10 mouse cellular contexts compared by ENCODE assay signal in genomic region chr11:55511374-55511773, GRCm38 (mm10). TPM values are rescaled to one million over a fixed set of nuclear protein-coding genes. Genes with fewer than 3 reads are reported as not detected.
DNase-seq lines count a peak whose midpoint lies in the region; ATAC-seq and TF ChIP-seq lines count a peak whose summit lies in the region.
"Had no signal": no experiment of that assay in that cellular context is flagged by ENCODE, and none has a peak within 500 bp of the region (broad histone marks: within the 10 kb centered on the region; RNA-seq: fewer than 3 reads in every experiment).

No protein-coding gene starts in this region.

- H3K27me3 ChIP-seq in CH12.LX (replicated peaks): peaks cover 40% of the 10 kb centered on the region
- H3K27me3 ChIP-seq: heart, embryonic 15.5 days had no signal

- in situ Hi-C loops in CH12.LX (cut with MboI; ENCODE audit: low pct_ligation_motif_present, low pct_unique_long_range_greater_than_20kb, low sequenced_read_pairs): loop anchor here (25.0 kb wide), 1 partner anchor 476 kb away; no protein-coding TSS in a partner anchor

- ATAC-seq in CD4-positive, CD25-positive, alpha-beta regulatory T cell, adult 4 months: no peak

- no peak overlapping the region for H3K9ac ChIP-seq in CH12.LX (ENCODE audit: insufficient read depth, low read depth)
- H3K9ac ChIP-seq: heart, embryonic 15.5 days had no signal

- no peaks in the 10 kb centered on the region for H3K79me2 ChIP-seq in CH12.LX (replicated peaks; ENCODE audit: control insufficient read depth, extremely low read depth, insufficient read depth, poor library complexity, severe bottlenecking)

- TF ChIP-seq POLR2A in CH12.LX (IDR thresholded peaks at IDR 0.05; ENCODE audit: low read depth, low read length): no peak
- no peak for TF ChIP-seq POLR2A in embryonic fibroblast, embryonic 13.5 days (IDR thresholded peaks at IDR 0.05; ENCODE audit: low read depth, low read length)

- H3K4me2 ChIP-seq in CH12.LX (ENCODE audit: insufficient read depth, low read depth, poor library complexity, severe bottlenecking): no peak overlapping the region
- H3K4me2 ChIP-seq: heart, embryonic 15.5 days had no signal

- H3K9me3 ChIP-seq in CH12.LX (replicated peaks; ENCODE audit: low read length): no peaks in the 10 kb centered on the region
- H3K9me3 ChIP-seq: heart, embryonic 15.5 days had no signal

- dilution Hi-C loops in CH12.LX (cut with MboI; ENCODE audit: extremely low pct_ligation_motif_present, extremely low pct_unique_long_range_greater_than_20kb, low sequenced_read_pairs): no loop called here

- no peak overlapping the region for H3K4me3 ChIP-seq in CH12.LX (replicated peaks in 1 of 3; ENCODE audit: low read depth in 2 of 3, low read length in 2 of 3, poor library complexity in 1 of 3)
- no peak overlapping the region for H3K4me3 ChIP-seq in embryonic fibroblast, embryonic 13.5 days (ENCODE audit: insufficient read depth, low read length)
- H3K4me3 ChIP-seq: heart, embryonic 15.5 days had no signal

- TF ChIP-seq RAD21 in CH12.LX (IDR thresholded peaks at IDR 0.05; ENCODE audit: low read depth, low read length): peak; percentile 32

- no peak overlapping the region for H3K27ac ChIP-seq in CH12.LX (ENCODE audit: insufficient read depth, low read depth)
- no peak overlapping the region for H3K27ac ChIP-seq in embryonic fibroblast, embryonic 13.5 days (ENCODE audit: insufficient read depth, low read length)
- H3K27ac ChIP-seq: heart, embryonic 15.5 days had no signal

- peak; percentile 16 to 67; a peak in 2 of 4 replicates for TF ChIP-seq CTCF in CH12.LX (conservative IDR thresholded peaks at IDR 0.05 in 1 of 2, IDR thresholded peaks at IDR 0.05 in 1 of 2; ENCODE audit: low read depth in 2 of 2, low read length in 2 of 2)
- TF ChIP-seq CTCF in embryonic fibroblast, embryonic 13.5 days (IDR thresholded peaks at IDR 0.05; ENCODE audit: borderline replicate concordance, insufficient read depth, low read length): 0 out of 2 replicates have a peak, but pooled peaks have one; percentile 0

- no peaks in the 10 kb centered on the region for H3K36me3 ChIP-seq in CH12.LX (replicated peaks in 1 of 2; ENCODE audit: control insufficient read depth in 1 of 2, insufficient read depth in 1 of 2, low read length in 1 of 2)
- H3K36me3 ChIP-seq: heart, embryonic 15.5 days had no signal

- DNase-seq in CD4-positive, CD25-positive, alpha-beta regulatory T cell, adult 2 months (ENCODE audit: low read depth, low spot score): peak; percentile 9
- DNase-seq in kidney, postnatal 10 days: peak; percentile 20
- DNase-seq in kidney, adult 9 months: no peak
- DNase-seq in CH12.LX (ENCODE audit: extremely low read depth) (no peak), adipocyte (ENCODE audit: low spot score) (no peak)
- no peak for DNase-seq in adrenal gland, adult 18-20 months (ENCODE audit: low spot score in 2 of 2)
- DNase-seq: adrenal gland, postnatal 25 days had no signal

- no peaks in the 10 kb centered on the region for H3K4me1 ChIP-seq in CH12.LX (ENCODE audit: control insufficient read depth in 1 of 2, insufficient read depth in 2 of 2)
- H3K4me1 ChIP-seq in embryonic fibroblast, embryonic 13.5 days (ENCODE audit: control insufficient read depth, insufficient read depth, low read length): no peaks in the 10 kb centered on the region; the same call in 1 of the 2 replicates
- H3K4me1 ChIP-seq: heart, embryonic 15.5 days had no signal

- no peak for TF ChIP-seq EP300 in CH12.LX (IDR thresholded peaks at IDR 0.05; ENCODE audit: low read length)

TF ChIP-seq in CH12.LX, 34 proteins besides CTCF, POLR2A, EP300 and RAD21:
- TF ChIP-seq SMC3 (IDR thresholded peaks at IDR 0.05; ENCODE audit: low read depth, low read length) (peak; percentile 59), MAZ (IDR thresholded peaks at IDR 0.05; ENCODE audit: low read depth, low read length) (no peak)

RNA-seq across cellular contexts. Expression of gene G3bp1, which starts 41.9 kb away (rescaled TPM):
- polyA plus RNA-seq in CD4-positive, CD25-positive, alpha-beta regulatory T cell, adult 4 months (2017; shearing (Covaris generic)): 10 to 100 TPM; 61.1 to 74.7 TPM
- total RNA-seq in CH12.LX (2012; rRNA removed) (145 and 182 TPM in 2 replicates), CH12.LX (2014; rRNA removed) (183 and 188 TPM in 2 replicates)
- polyA plus RNA-seq in CH12.LX (2012; ENCODE audit: insufficient read length, low read depth): 202 and 233 TPM in 2 replicates
- 77.7 and 79.1 TPM in 2 replicates for polyA plus RNA-seq in embryonic fibroblast, embryonic 13.5 days (2011; ENCODE audit: insufficient read length, low read depth, missing spikeins)
- 10 to 100 TPM; 49.7 to 56.3 TPM for total RNA-seq in adrenal gland, adult 18-20 months (2021)

RNA-seq across cellular contexts. Expression of gene Atox1, which starts 50.3 kb away (rescaled TPM):
- 100 to 1,000 TPM; 157 to 199 TPM for polyA plus RNA-seq in CD4-positive, CD25-positive, alpha-beta regulatory T cell, adult 4 months (2017; shearing (Covaris generic))
- 445 and 523 TPM in 2 replicates for total RNA-seq in CH12.LX (2012; rRNA removed)
- 382 and 398 TPM in 2 replicates for total RNA-seq in CH12.LX (2014; rRNA removed)
- 242 and 264 TPM in 2 replicates for polyA plus RNA-seq in CH12.LX (2012; ENCODE audit: insufficient read length, low read depth)
- 114 and 118 TPM in 2 replicates for polyA plus RNA-seq in embryonic fibroblast, embryonic 13.5 days (2011; ENCODE audit: insufficient read length, low read depth, missing spikeins)
- 100 to 1,000 TPM; 231 to 325 TPM for total RNA-seq in adrenal gland, adult 18-20 months (2021)

Comparison
In these comparisons a context has a peak if more than half of its experiments do, and no peak if none do; other contexts are left out.
1. DNase-seq: peak in CD4-positive, CD25-positive, alpha-beta regulatory T cell, adult 2 months (single experiment) and kidney, postnatal 10 days (single experiment); none in kidney, adult 9 months (single experiment), CH12.LX (single experiment), adipocyte (single experiment) and adrenal gland, adult 18-20 months (0 of 2).